Mouse (Mus musculus): ENCODE measurements around the gene Ehbp1. TPM values are rescaled to one million over a fixed set of nuclear protein-coding genes. Genes with fewer than 3 reads are reported as not detected.

The Ehbp1 gene
- polyA plus RNA-seq, 1 experiment from 2014 or later, result 21.7 TPM

GRCm38 (mm10) chr11:22016341-22016740 lies 325.8 kb downstream of the Ehbp1 start:
- WGBS, result 86% methylated on average over 3 of the region's 3 CpGs
- Histone ChIP-seq H3K4me1 (ENCODE audit: control insufficient read depth, insufficient read depth, low read length) (no peaks in the 10 kb centered on the region), H3K9me3 (ENCODE audit: control insufficient read depth, low read depth, low read length) (no peaks in the 10 kb centered on the region), H3K4me2 (replicated peaks; ENCODE audit: low read depth, low read length) (no peak overlapping the region), H3K27ac (ENCODE audit: low read length) (no peak overlapping the region), H3K27me3 (ENCODE audit: control insufficient read depth, insufficient read depth, low read length) (no peaks in the 10 kb centered on the region), H3K36me3 (ENCODE audit: control insufficient read depth, insufficient read depth, low read length) (no peaks in the 10 kb centered on the region), H3K9ac (replicated peaks; ENCODE audit: low read depth, low read length) (no peak overlapping the region), H3K4me3 (ENCODE audit: low read depth, low read length) (no peak overlapping the region)
- ATAC-seq (ENCODE audit: insufficient number of reproducible peaks, insufficient read depth, low FRiP score, low read depth), result no peak

- no peak for ATAC-seq (ENCODE audit: insufficient number of reproducible peaks, insufficient read depth, low FRiP score, low read depth)
- WGBS, result 30% methylated on average over 2 of the region's 2 CpGs
- no peaks in the 10 kb centered on the region for H3K9me3 ChIP-seq (ENCODE audit: control insufficient read depth, low read depth, low read length)
- H3K4me1 ChIP-seq (ENCODE audit: control insufficient read depth, insufficient read depth, low read length), result no peaks in the 10 kb centered on the region
- no peak overlapping the region for H3K9ac ChIP-seq (replicated peaks; ENCODE audit: low read depth, low read length)
- H3K4me3 ChIP-seq (ENCODE audit: low read depth, low read length), result no peak overlapping the region
- no peaks in the 10 kb centered on the region for H3K36me3 ChIP-seq (ENCODE audit: control insufficient read depth, insufficient read depth, low read length)
- no peak overlapping the region for H3K4me2 ChIP-seq (replicated peaks; ENCODE audit: low read depth, low read length)
- no peak overlapping the region for H3K27ac ChIP-seq (ENCODE audit: low read length)
- peaks cover 47% of the 10 kb centered on the region for H3K27me3 ChIP-seq (ENCODE audit: control insufficient read depth, insufficient read depth, low read length)
Observed at GRCm38 (mm10) chr11:22008817-22009216, 333.3 kb downstream of the Ehbp1 start.

DNA sequence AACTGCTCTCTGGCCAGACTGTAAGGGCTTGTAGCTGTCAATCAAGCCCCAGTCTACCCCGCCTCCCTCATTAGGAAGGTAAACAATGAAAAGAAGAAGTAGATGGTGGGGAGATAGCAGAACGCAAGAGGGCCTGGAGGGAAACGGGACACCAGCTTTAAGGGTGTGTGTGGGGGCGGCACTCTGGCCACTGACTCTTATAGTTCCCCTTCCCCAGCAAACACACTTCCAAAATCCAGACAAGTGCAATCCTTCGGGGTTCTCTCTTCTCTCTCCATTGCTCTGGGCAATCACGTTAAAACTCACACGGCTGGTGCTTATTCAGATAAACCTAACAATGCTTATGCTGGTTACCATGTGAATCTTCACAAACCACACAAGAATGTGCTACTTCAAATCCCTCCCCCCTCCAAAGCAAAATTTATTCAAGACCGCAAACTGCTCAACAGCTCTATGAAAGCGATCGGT lies 333.9 kb downstream of the Ehbp1 start:
- Histone ChIP-seq H3K27me3 (ENCODE audit: control insufficient read depth, insufficient read depth, low read length) (peaks cover 49% of the 10 kb centered on the region), H3K36me3 (ENCODE audit: control insufficient read depth, insufficient read depth, low read length) (no peaks in the 10 kb centered on the region), H3K4me3 (ENCODE audit: low read depth, low read length) (no peak overlapping the region), H3K9me3 (ENCODE audit: control insufficient read depth, low read depth, low read length) (no peaks in the 10 kb centered on the region), H3K4me1 (ENCODE audit: control insufficient read depth, insufficient read depth, low read length) (no peaks in the 10 kb centered on the region), H3K9ac (replicated peaks; ENCODE audit: low read depth, low read length) (no peak overlapping the region), H3K4me2 (replicated peaks; ENCODE audit: low read depth, low read length) (no peak overlapping the region), H3K27ac (ENCODE audit: low read length) (no peak overlapping the region)
- no peak for ATAC-seq (ENCODE audit: insufficient number of reproducible peaks, insufficient read depth, low FRiP score, low read depth)
- WGBS, result 12% methylated on average over 10 of the region's 10 CpGs

GRCm38 (mm10) chr11:22007781-22008110 lies 334.3 kb downstream of the Ehbp1 start:
- no peak for ATAC-seq (ENCODE audit: insufficient number of reproducible peaks, insufficient read depth, low FRiP score, low read depth)
- peaks cover 49% of the 10 kb centered on the region for H3K27me3 ChIP-seq (ENCODE audit: control insufficient read depth, insufficient read depth, low read length)
- H3K4me2 ChIP-seq (replicated peaks; ENCODE audit: low read depth, low read length), result no peak overlapping the region; the same call in 1 of the 2 replicates

DNA sequence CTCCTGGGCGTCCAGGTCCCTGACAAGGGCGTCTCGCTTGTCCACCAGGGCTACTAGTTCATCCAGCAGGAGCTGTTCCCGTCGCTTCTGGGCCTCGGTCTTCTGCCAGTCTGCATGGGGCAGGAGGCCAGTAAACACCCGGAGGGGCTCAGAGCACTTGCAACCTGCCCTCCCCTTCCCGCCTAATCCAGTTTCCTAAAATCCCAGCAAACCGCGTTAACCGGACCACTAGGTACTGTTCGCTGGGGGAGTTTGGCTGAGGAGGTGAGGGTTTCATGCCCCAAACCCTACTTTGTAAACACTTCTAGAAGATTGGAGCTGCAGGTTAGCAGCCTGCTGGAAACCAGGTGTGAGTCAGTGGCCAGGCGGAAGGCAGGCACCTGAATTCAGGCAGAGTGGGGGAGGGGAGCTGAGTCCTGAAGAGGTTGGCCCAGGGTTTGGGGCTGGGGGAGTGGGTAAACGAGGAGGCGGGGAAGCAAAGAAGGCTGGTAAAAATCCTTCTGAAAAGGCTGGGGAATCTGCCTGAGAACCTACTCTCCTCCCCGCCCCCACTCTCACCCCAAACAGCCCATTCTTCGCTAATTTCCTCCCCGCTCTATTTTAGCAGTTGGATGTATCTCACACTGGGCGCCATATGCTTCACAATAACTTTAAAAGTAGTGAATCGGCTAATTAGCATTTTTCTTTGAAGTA lies 334.9 kb downstream of the Ehbp1 start:
- no peak overlapping the region for H3K9ac ChIP-seq (replicated peaks; ENCODE audit: low read depth, low read length)
- no peak overlapping the region for H3K4me3 ChIP-seq (ENCODE audit: low read depth, low read length)
- no peaks in the 10 kb centered on the region for H3K9me3 ChIP-seq (ENCODE audit: control insufficient read depth, low read depth, low read length)
- ATAC-seq (ENCODE audit: insufficient number of reproducible peaks, insufficient read depth, low FRiP score, low read depth), result no peak
- no peaks in the 10 kb centered on the region for H3K36me3 ChIP-seq (ENCODE audit: control insufficient read depth, insufficient read depth, low read length)
- H3K27me3 ChIP-seq (ENCODE audit: control insufficient read depth, insufficient read depth, low read length), result peaks cover 49% of the 10 kb centered on the region
- 17% methylated on average over 20 of the region's 20 CpGs for WGBS
- H3K4me1 ChIP-seq (ENCODE audit: control insufficient read depth, insufficient read depth, low read length), result no peaks in the 10 kb centered on the region
- no peak overlapping the region for H3K27ac ChIP-seq (ENCODE audit: low read length)
- H3K4me2 ChIP-seq (replicated peaks; ENCODE audit: low read depth, low read length), result no peak overlapping the region; the same call in 1 of the 2 replicates

More at GRCm38 (mm10) chr11:22007781-22008110, 334.3 kb downstream of the Ehbp1 start:
- 7% methylated on average over 6 of the region's 6 CpGs for WGBS
- H3K27ac ChIP-seq (ENCODE audit: low read length), result no peak overlapping the region
- H3K9me3 ChIP-seq (ENCODE audit: control insufficient read depth, low read depth, low read length), result no peaks in the 10 kb centered on the region
- no peaks in the 10 kb centered on the region for H3K4me1 ChIP-seq (ENCODE audit: control insufficient read depth, insufficient read depth, low read length)
- H3K36me3 ChIP-seq (ENCODE audit: control insufficient read depth, insufficient read depth, low read length), result no peaks in the 10 kb centered on the region
- H3K9ac ChIP-seq (replicated peaks; ENCODE audit: low read depth, low read length), result no peak overlapping the region
- H3K4me3 ChIP-seq (ENCODE audit: low read depth, low read length), result no peak overlapping the region

GRCm38 (mm10) chr11:22006471-22007087 lies 335.5 kb downstream of the Ehbp1 start:
- no peaks in the 10 kb centered on the region for H3K4me1 ChIP-seq (ENCODE audit: control insufficient read depth, insufficient read depth, low read length)
- no peak overlapping the region for H3K4me2 ChIP-seq (replicated peaks; ENCODE audit: low read depth, low read length)
- no peaks in the 10 kb centered on the region for H3K9me3 ChIP-seq (ENCODE audit: control insufficient read depth, low read depth, low read length)
- H3K4me3 ChIP-seq (ENCODE audit: low read depth, low read length), result no peak overlapping the region
- no peak for ATAC-seq (ENCODE audit: insufficient number of reproducible peaks, insufficient read depth, low FRiP score, low read depth)
- no peak overlapping the region for H3K27ac ChIP-seq (ENCODE audit: low read length)
- WGBS, result 50% methylated on average over 12 of the region's 12 CpGs
- no peak overlapping the region for H3K9ac ChIP-seq (replicated peaks; ENCODE audit: low read depth, low read length)
- peaks cover 49% of the 10 kb centered on the region for H3K27me3 ChIP-seq (ENCODE audit: control insufficient read depth, insufficient read depth, low read length)
- no peaks in the 10 kb centered on the region for H3K36me3 ChIP-seq (ENCODE audit: control insufficient read depth, insufficient read depth, low read length)

GRCm38 (mm10) chr11:22005281-22005870 lies 336.7 kb downstream of the Ehbp1 start:
- H3K9me3 ChIP-seq (ENCODE audit: control insufficient read depth, low read depth, low read length), result no peaks in the 10 kb centered on the region
- H3K27ac ChIP-seq (ENCODE audit: low read length), result no peak overlapping the region
- no peaks in the 10 kb centered on the region for H3K36me3 ChIP-seq (ENCODE audit: control insufficient read depth, insufficient read depth, low read length)
- peaks cover 8% of the 10 kb centered on the region; the same call in 1 of the 2 replicates for H3K4me1 ChIP-seq (ENCODE audit: control insufficient read depth, insufficient read depth, low read length)
- H3K4me2 ChIP-seq (replicated peaks; ENCODE audit: low read depth, low read length), result no peak overlapping the region
- H3K9ac ChIP-seq (replicated peaks; ENCODE audit: low read depth, low read length), result no peak overlapping the region
- H3K4me3 ChIP-seq (ENCODE audit: low read depth, low read length), result no peak overlapping the region
- WGBS, result 38% methylated on average over 9 of the region's 9 CpGs
- ATAC-seq (ENCODE audit: insufficient number of reproducible peaks, insufficient read depth, low FRiP score, low read depth), result no peak
- H3K27me3 ChIP-seq (ENCODE audit: control insufficient read depth, insufficient read depth, low read length), result peaks cover 52% of the 10 kb centered on the region

- no peak overlapping the region for H3K4me2 ChIP-seq (replicated peaks; ENCODE audit: low read depth, low read length)
- no peak overlapping the region for H3K4me3 ChIP-seq (ENCODE audit: low read depth, low read length)
- no peaks in the 10 kb centered on the region for H3K36me3 ChIP-seq (ENCODE audit: control insufficient read depth, insufficient read depth, low read length)
- peaks cover 8% of the 10 kb centered on the region; the same call in 1 of the 2 replicates for H3K4me1 ChIP-seq (ENCODE audit: control insufficient read depth, insufficient read depth, low read length)
- H3K9me3 ChIP-seq (ENCODE audit: control insufficient read depth, low read depth, low read length), result no peaks in the 10 kb centered on the region
- no peak overlapping the region for H3K9ac ChIP-seq (replicated peaks; ENCODE audit: low read depth, low read length)
- ATAC-seq (ENCODE audit: insufficient number of reproducible peaks, insufficient read depth, low FRiP score, low read depth), result no peak
- H3K27me3 ChIP-seq (ENCODE audit: control insufficient read depth, insufficient read depth, low read length), result peaks cover 61% of the 10 kb centered on the region
- WGBS, result 5% methylated on average over 18 of the region's 18 CpGs
- no peak overlapping the region for H3K27ac ChIP-seq (ENCODE audit: low read length)
Observed at GRCm38 (mm10) chr11:22004331-22004841, 337.7 kb downstream of the Ehbp1 start.
